Mouse (Mus musculus) kidney, adult 2 months (tissue): ENCODE results near the gene Slit1.

Source experiments
- CTCF ChIP-seq: fragments of 200-500 bp; conservative IDR thresholded peaks from 2 replicates; pipeline ENCODE4 v1.5.1; 2011; ENCODE audit warnings: low read depth, mild to moderate bottlenecking, control low read depth, low read length, moderate library complexity, mixed read lengths; ENCODE audit not compliant: insufficient read depth, insufficient read length
- POLR2A ChIP-seq: fragments of 200-500 bp; IDR thresholded peaks from one replicate; pipeline ENCODE4 v1.6.1; 2011; ENCODE audit warnings: low read depth, low read length, control low read depth

DNA sequence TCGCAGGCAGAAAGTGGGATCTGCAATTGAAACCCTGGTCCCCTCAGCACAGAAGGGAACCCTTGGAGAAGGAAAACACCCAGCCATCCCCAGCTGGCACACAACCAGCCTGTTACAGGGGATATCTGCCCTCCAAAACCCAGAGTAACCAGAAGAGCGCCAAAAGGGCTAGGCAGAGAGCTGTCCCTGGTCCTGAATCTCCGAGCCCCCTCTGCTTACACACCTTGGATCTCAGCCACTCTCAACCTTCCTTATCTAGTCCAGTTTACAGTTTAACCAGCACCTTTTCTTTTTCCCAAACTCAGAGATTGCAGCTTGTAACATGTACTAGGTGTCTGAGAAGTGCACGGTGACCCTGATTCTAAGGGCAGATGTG lies 82.5 kb downstream of the Slit1 start:
- TF ChIP-seq POLR2A: no peak
- TF ChIP-seq CTCF: no peak
